Comparison of ENCODE assay signal across 12 mouse cellular contexts in genomic region chr6:46963693-46964092, GRCm38 (mm10).
"Had no signal": no experiment of that assay in that cellular context is flagged by ENCODE, and none has a peak within 500 bp of the region (broad histone marks: within the 10 kb centered on the region; RNA-seq: fewer than 3 reads in every experiment).

No protein-coding gene starts in this region.

- H3K27me3 ChIP-seq: midbrain, embryonic 13.5 days; midbrain, embryonic 15.5 days; neural tube, embryonic 12.5 days had no signal

- H3K4me2 ChIP-seq: lung, embryonic 14.5 days; midbrain, embryonic 11.5 days; midbrain, embryonic 13.5 days; midbrain, embryonic 15.5 days; neural tube, embryonic 12.5 days had no signal

- H3K36me3 ChIP-seq: midbrain, embryonic 13.5 days; midbrain, embryonic 15.5 days; neural tube, embryonic 12.5 days had no signal

- H3K9ac ChIP-seq: lung, embryonic 14.5 days; midbrain, embryonic 13.5 days; midbrain, embryonic 15.5 days; neural tube, embryonic 12.5 days had no signal

- H3K27ac ChIP-seq: midbrain, embryonic 13.5 days; midbrain, embryonic 15.5 days; neural tube, embryonic 12.5 days had no signal

- H3K4me3 ChIP-seq: midbrain, embryonic 13.5 days; midbrain, embryonic 15.5 days; neural tube, embryonic 12.5 days had no signal

- H3K9me3 ChIP-seq: midbrain, embryonic 13.5 days; midbrain, embryonic 15.5 days; neural tube, embryonic 12.5 days had no signal

- DNase-seq: lung, adult 18-20 months; lung, embryonic 14.5 days; lung, postnatal 10 days; lung, postnatal 4 days; right cerebral cortex, postnatal 14 days; thymus, adult 18-20 months; thymus, postnatal 14 days; thymus, postnatal 36 days had no signal

- H3K4me1 ChIP-seq: midbrain, embryonic 13.5 days; midbrain, embryonic 15.5 days; neural tube, embryonic 12.5 days had no signal

- ATAC-seq: midbrain, embryonic 13.5 days; midbrain, embryonic 15.5 days had no signal
